Mouse (Mus musculus) CD4-positive helper T cell, adult 2 months (primary cell): ENCODE results near the gene Sh3bp4.

Source experiments
- DNase-seq: peaks from one replicate; pipeline ENCODE4 v3.0.0-alpha.2; 2012; ENCODE audit warnings: low read depth, missing footprints, low spot score

Gene Sh3bp4

DNA sequence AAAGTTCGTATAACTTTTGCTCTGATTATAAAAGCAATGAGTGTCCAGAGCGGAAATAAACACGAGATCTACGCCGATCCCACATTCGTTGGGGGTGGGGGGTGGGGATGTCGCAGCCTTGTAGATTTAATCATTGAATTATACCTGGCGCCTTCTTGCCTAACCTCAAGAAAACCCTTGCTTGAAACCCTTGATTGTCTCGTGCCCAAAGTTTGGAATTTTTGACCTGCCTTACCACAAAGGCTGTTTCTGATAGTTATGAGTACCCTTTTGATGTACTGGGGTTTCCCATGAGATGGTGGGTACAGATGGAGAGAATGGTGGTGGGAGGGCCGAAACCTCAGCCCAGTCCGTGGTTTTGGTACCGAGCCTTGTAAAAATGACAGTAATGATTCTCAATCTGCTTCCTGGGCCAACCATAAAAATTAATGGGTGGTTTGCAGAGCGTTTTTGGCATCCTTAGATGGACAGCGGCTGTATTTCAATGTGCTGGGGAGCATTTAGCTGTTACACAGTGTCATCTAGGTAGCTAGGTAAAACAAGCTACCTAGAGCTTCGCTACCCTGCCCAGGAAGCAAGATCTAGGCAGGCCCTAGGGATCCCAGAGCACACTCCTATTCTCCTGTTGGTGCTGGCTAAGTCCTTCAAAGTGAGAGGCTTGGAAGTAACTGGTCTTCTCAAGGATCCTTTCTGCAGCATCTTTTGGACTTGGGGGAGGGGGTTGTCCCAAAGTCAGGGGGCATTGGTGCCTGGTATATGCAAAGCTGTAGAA lies 1.3 kb downstream of the Sh3bp4 start:
- no peak for DNase-seq

DNA sequence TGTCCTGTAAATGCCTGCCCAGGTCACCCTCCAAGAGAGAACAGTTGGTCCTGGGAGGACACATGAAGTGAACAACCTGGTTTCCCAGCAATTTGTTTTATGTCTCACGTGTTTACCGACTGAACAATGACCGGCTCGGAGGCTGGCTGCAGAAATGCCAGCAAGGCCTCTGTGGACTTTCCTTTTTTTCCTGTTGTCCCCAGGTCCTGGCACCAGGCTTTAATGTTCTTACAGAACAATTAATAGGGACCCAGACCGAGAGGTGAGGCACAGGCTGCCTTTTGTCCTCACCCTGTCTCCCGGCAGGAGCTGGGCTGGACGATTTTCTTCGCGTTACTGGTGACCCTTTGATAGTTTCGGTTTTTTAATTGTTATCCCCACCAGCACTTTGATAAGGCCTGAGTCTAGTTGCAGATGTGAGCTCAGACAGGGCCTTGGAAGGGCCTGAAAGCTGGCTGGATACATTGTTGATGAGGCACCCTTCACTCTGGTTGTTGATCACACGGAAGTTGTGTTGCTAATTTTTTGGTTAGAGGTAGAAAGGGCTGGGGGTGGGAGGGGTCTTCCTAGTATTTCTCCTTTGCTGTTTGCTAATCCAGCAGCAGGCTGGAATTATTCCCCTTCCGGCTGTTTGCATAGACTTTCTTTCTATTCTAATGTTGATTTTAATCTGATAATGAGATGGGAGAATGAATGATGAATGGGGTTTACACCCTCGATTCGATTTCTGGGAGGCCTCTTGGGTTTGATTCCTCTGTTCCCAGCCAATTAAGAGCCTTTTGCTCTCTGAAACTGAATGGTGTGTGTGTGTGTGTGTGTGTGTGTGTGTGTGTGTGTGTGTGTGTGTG lies 2.2 kb downstream of the Sh3bp4 start:
- DNase-seq, result no peak

DNA sequence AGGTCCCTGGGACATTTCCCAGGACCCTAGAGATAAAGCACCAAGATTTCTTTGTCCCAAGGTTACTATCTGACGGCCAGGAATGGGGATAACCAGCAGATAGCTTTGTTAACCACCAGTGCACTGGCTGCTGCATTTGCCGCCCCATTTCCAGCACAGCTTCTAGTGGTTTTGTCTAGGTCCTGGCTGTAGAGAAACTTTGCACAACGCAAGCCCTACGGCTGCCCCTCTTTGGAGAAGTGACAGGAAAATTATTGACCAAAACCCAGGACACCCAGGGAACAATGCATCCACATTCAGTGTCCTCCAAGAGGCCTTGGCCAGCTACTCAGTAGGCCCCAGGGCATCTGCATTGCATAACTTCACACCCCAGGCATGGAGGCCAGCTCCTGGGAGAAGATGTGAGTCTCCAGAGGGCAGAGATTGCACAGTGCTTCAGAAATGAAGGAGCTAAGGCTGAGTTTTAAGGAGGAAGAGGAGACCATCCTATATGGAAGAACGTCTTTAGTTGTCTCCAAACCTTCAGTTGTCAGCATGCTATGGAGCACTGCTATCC lies 3.2 kb downstream of the Sh3bp4 start:
- DNase-seq, result no peak

DNA sequence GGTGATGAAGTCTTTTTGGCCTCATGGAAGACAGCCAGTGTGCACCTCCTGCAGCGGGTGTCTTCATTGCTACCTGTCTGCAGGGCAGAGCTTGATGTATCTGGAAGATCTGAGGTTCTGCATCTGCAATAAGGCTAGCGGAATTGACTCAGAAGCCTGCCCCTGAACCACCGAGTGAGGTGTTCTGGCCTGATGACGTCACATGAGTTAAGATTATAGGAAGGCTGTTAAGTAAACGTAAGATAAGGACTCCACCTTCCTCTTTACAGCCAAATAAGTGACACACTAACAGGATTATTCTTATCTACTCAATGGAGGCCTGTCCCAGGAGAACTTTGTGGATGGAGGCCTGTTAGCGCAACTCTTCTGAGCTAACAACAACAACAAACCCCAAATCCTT lies 4.5 kb downstream of the Sh3bp4 start:
- no peak for DNase-seq

DNA sequence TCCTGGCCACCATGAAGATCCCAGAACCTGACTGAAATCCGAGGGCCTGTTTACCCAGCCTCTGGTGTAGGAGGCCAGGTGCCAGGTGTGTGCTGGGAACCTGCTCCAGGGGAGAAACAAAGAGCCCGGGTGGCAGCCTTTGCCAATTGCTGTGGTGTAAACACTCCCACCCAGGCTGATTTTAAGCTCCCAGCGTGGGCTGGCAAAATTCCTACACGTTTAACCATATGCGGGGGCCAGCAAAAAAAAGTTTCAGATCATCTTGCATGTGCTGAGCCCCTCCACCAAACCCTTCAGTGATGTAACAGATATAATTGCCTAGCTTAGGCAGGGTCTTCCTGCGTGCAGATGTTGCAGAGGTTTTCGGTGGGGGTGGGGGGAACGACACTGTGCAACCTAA lies 4.9 kb downstream of the Sh3bp4 start:
- no peak for DNase-seq

DNA sequence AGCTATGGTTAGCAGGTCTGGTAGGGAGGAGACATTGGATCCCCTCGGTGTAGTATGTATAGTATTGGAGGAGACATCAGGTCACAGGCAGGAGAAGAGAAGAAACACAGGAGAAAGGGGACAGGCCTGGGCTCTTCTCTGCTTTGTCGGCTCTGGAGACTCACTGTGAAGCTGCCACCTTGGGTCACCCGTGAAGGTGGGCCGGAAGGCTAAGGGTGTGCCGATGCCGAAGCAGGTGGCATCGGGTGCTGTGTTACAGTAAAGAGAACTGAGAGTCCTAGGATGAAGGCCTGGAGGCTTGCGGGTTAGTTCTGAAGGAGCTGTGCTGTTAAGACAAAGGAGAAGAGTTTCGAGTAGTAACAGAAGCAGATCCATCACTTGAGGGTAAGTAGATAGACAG lies 6.6 kb downstream of the Sh3bp4 start:
- no peak for DNase-seq

DNA sequence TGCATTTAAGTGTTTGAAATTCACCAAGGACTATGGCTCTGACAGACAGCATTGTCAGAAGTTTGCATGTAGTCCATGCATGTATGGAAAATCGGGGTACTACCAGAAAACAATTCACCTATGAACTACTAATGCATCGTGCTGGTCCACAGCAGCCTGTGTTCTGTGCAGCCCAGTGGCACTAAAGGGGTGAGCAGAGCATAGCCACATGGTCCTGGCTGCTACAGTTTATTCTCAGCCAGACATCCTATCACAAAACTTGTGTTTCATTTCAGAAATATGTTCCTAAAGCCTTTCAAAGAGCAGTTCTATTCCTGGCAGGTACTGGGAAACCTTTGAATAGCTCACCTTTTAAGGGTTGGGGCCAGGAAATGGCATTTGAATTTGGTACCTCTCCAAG lies 8.0 kb downstream of the Sh3bp4 start:
- DNase-seq, result no peak

DNA sequence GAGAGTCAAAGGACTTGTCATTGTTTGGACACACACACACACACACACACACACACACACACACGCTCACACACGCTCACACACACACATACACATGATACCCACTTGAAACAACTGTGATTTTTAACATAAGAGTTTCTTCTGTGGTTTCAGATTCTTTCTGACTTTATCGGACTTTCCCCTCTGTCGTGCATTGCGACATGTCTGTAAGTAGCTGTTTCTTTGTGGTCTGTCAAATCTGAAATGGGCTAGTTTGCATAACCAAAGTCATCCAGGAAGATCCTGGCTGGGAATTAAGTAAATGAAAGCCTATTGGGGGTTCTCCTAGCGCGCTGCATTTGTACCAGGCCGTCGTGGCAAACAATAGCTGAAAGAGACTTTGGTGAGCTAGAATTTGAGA lies 8.5 kb downstream of the Sh3bp4 start:
- DNase-seq, result peak; percentile 61

DNA sequence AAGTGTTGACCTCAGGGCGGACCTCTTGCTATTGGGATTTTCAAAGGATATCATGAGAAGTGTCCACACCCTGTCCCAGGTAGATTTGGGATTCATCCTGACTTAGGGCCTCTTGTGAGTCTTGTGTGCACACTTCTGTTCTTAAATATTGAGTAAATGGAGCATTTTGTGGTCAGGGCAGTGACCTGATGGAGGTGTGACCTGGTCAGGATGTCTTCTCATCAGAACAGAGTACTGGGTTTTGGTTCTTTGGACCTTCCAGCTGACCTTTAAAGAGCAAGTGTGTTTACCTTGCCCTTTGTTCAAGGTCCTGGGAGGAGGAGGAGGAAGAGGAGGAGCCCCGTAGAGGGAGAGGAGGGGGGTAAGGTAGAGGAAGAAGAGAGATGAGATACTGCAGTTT lies 9.0 kb downstream of the Sh3bp4 start:
- DNase-seq, result no peak

DNA sequence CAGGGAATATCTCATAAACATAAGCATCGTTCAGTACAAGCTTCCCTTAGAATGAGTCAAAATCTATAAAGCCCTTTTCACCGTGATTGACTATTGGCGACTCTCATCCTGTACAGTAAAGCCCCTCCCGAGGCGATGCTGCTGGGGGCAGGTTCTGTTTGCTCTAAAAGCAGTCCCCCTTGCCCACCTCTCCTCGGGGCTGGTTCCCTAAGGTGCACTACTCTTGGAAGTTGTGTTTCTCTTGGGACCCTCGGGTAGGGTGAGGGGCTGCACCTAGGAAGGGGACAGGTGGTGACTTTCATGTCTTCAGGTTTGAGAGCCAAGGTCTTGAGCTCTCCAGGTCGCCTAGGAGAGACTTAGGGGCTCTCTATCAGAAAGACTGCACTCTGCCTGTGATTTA lies 10.2 kb downstream of the Sh3bp4 start:
- no peak for DNase-seq

DNA sequence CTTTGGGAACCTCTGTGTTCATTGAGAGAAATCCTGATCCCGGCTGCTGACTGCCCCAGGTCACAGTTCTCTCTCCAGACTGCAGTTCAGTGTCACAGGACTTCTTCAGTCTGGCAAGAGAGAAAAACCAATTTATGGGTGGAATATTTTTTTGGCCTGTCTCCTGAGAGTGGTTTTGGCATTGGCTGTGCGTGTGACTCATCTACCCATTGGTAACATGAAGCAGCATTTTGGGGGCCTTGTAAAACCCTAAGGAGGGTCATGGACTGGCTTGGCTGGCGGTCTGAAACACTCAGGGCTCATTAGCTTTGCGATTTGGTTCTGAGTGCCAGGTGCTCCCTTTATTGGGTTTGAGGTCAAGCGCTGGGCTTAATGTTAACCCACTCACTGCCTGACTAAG lies 10.6 kb downstream of the Sh3bp4 start:
- DNase-seq, result no peak

DNA sequence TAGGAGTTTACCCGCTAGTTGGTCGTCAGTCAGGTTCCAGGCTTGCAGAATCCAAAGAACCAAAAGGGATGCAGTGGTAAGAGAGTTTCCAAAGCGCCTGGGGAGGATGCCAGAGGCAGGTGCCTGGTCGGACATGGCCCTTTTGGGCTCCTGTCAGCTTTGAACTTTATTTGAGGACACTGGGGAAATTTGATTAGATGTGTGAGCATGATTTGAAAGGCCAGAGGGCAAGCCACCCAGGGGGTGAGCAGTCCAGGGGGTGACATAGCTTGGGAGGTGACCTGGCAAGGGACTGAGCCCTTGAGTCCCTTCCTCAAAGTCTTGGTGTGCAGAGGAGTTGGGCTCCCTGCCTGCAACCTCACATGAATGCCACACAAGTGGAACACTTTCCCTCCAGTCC lies 11.2 kb downstream of the Sh3bp4 start:
- DNase-seq, result no peak

DNA sequence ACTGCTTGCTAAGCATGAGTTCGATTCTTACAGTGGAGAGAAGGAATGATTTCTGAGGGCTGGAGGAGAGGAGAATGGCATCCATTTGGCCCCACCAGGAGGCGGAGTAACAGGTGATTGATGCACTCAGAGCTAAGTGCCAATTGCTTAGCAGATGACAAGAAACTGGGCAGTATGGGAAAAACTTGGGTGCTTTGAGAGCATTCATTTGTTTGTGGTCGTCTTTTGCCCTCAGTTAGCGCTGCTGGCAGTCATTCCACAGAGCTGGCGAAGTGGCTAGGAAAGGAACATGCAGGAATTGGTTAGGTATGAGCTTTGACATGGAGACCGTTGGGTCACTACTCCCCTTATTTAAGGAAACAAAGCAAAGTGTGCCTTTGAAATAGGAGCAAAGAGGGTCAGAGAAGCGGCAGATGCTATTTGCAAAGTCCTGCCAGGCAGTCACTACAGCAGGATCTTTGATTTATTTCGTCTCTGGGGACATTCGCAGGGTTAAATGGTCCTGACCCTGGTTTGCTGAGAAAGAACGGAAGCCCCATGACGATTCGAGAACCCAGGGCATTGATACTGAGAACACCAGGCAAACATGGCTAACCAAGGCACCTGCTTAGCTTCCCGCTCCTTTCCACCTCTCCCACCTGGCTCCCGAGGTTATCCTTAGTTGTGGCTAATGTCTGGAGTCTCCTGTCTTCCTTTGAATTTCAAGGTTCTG lies 12.1 kb downstream of the Sh3bp4 start:
- DNase-seq, result no peak

DNA sequence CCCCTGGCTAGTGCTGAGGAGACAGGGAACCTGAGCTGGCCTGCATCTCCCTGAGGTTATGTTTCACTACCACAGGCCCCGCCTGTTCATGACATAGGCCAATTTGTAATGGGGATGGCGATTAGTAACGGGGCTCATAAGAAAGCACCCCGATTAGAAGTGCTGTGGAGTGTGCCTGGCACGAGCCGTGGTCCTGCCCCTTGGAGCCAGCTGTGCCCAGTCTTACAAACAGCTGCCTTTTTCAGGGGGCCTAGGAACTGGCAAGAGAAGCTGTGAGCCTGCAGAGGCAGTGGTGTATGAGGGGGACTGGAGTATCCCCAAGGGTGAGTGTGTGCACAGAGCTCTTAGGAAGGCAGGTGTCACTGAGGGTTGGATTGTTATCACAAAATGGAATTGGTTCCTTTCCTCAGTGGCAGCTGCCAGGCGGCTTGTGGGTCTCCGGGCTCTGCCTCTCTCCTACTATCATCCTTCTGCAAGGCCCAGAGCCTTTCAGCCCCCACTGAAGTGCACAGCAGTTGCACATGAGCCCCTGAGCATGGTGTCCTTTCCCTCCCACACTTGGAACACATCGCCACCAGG lies 16.4 kb downstream of the Sh3bp4 start:
- no peak for DNase-seq

DNA sequence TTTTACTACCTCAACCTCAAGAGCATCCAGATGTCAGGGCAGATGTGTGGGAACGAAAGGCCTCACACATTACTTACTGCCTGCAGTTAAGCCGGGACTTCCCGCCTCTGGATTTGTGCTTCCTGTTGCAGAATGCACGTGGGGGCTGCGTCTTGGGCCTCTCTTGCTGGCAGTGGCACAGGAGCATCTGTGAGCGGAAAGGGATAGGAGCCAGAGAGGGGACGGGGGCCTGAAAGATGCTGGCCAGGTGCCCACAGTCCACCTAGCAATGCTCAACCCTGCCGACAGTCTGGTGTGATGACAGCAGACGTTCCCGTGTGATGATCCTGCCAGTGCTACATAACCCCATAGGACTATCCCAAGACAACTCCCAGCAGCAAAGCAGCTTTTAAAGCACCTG lies 17.9 kb downstream of the Sh3bp4 start:
- DNase-seq, result no peak

DNA sequence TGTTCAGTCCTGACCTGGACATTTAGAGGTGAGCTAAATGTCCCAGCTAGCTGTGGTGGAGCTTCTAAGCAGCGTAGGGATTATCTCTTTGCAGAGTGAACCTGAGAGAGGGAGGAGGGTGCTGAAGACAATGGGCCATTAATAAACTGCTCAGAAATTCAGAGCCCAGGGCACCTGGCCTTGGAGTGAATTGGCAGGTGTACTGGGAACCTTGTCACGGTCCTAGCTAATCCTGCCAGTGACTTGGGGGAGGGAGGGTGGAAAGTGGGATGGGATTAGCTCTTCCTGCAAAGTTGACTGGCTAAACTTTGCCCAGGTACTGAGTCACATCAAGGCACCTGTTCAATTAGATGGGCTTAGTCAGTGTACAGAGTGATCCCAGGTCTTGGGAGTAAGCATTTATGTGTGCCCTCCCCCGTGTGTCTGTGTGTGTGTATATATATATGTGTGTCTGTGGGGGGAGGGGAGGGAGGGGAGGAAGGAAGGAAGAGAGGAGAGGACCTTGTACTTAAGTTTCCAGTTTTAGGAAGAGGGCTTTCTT lies 18.6 kb downstream of the Sh3bp4 start:
- DNase-seq, result no peak

DNA sequence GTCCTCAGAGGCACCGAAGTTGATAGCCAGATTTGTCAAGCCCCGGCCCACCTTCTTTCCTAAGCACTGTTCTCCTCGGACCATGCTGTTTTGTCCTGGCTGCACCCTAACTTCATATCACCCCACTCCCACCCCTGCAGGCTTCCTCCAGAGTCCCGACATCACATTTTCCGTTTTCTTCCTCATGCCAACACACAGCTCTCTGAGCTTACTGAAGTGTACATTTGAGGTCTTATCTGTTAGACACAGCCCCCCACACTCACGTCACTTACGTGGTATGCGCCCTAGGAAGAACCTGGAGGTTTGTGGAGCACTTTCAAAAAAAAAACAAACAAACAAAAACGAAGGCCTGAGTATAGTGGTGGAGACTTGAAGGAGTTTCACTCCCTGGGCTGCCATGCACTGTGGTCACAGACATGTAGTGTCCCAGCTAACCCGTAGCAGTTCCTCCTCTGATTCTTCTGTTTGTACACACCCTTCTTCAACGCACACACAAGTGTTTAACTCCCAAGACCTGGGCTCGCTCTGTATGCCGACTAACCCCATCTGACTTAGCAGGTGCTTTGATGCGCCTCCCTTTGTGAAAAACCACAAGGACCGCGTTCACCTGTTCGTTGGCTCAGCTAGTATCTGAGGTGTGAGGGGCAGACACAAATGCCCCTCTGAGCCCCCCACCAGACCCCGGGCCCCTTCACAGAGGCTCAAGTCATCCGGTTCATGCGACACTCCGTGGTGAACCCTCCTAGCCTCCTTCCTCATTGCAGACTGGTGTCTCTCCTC lies 19.8 kb downstream of the Sh3bp4 start:
- no peak for DNase-seq

DNA sequence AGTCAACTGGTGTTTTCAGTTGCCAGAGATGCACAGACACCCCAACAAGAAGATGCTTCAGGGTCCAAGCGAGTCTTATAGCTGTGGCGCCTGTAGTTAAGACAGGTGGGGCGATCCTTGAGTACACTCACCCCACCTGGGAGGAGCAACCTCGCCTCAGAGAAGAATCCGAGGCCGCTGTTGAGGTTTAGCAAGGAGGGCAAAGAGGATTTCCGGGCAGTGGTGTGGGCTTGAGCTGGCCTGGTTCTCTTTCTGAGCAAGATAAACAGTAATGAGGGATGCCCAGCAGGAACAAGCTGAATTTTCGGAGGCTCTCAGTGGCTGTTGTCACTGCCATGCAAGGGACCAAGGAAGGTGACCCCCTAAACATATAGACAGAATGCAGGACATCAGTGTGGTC lies 20.5 kb downstream of the Sh3bp4 start:
- DNase-seq, result no peak

DNA sequence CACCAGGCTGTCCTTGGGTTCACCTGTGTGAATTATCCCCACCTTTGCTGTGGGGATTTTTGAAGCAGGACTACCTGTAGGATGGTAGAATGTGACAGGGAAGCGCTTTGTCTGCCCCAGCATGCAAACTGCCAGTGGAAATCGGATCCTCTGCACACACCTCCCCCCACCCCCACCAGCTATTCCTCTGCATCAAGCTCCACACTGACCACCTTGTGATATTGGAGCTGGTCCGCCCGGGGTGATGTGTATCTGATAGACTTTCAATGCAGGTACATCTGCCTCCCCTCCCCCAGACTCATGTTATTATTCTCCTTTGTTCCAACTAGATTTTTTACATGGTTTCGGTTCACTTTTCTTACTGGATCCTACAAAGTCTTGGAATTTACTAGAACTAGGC lies 21.8 kb downstream of the Sh3bp4 start:
- no peak for DNase-seq

DNA sequence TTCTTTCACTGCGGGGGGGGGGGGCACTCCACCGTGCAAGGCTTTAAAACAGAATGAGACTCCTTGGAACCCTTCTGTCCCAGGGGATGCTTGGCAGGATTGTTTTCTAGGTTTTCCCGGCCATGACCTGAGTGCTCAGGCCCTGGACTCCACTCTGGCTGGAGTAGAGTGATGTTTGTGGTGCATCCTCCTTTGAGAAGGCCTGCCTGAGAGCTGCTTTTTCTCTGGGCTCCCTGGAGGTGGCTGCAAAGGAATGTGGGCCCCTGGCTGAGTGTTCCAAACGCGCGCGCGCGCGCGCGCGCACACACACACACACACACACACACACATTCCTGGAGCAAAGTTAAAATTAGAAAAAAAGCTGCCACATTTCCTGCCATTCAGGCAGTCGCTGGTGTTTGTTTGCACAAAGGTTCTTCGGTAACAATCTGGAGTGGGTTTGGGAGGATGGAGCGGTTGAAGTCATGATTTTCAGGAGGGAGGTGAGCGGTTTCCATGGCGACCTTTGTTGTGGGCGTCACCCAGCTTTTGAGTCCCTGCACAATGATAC lies 22.3 kb downstream of the Sh3bp4 start:
- peak; percentile 74 for DNase-seq
